Mouse (Mus musculus) ES-Bruce4 (cell line): ENCODE measurements at regions not wholly inside any gene's neighbourhood (a gene's known extent, or its start where the extent isn't known, plus 50 kb on each side); places are given as distances from the start of the nearest gene placed in this dataset.

ENCODE experiments used
- CTCF ChIP-seq: IDR thresholded peaks from one replicate; pipeline ENCODE4 v1.8.1; 2011; ENCODE audit warnings: low read depth, low read length
- POLR2A ChIP-seq: IDR thresholded peaks from one replicate; pipeline ENCODE4 v1.8.1; 2011; ENCODE audit warnings: low read length; ENCODE audit not compliant: insufficient read depth

GRCm38 (mm10) chr10:14314607-14315006 lies 230.9 kb downstream of the Adgrg6 start:
- TF ChIP-seq POLR2A: no peak
- TF ChIP-seq CTCF: no peak
